Comparison of ENCODE assay signal across 15 mouse cellular contexts in genomic region chr16:57495476-57496203, GRCm38 (mm10).
A peak's percentile ranks its signal among the peaks of the same experiment; 100 is the strongest.
DNase-seq lines count a peak whose midpoint lies in the region; ATAC-seq and TF ChIP-seq lines count a peak whose summit lies in the region.
"Had no signal": no experiment of that assay in that cellular context is flagged by ENCODE, and none has a peak within 500 bp of the region (broad histone marks: within the 10 kb centered on the region; RNA-seq: fewer than 3 reads in every experiment).

No protein-coding gene starts in this region.

- no peaks in the 10 kb centered on the region for H3K9me3 ChIP-seq in heart, embryonic 14.5 days (ENCODE audit: control insufficient read depth, low read length)
- no peaks in the 10 kb centered on the region for H3K9me3 ChIP-seq in heart, embryonic 12.5 days (replicated peaks)
- H3K9me3 ChIP-seq in intestine, postnatal 0 days (ENCODE audit: control insufficient read depth) = no peaks in the 10 kb centered on the region
- H3K9me3 ChIP-seq in hindbrain, embryonic 11.5 days (ENCODE audit: control insufficient read depth, low read length) = no peaks in the 10 kb centered on the region
- H3K9me3 ChIP-seq in forebrain, embryonic 14.5 days (replicated peaks; ENCODE audit: control insufficient read depth, low read length) = no peaks in the 10 kb centered on the region
- H3K9me3 ChIP-seq: limb, embryonic 13.5 days; midbrain, embryonic 13.5 days; neural tube, embryonic 12.5 days had no signal

- peak; percentile 14 for DNase-seq in thymus, postnatal 25 days
- no peak for DNase-seq in thymus, adult 18-20 months
- DNase-seq in hindbrain, embryonic 11.5 days (ENCODE audit: low spot score) = no peak
- no peak for DNase-seq in forebrain, embryonic 14.5 days (ENCODE audit: low spot score)
- DNase-seq: cerebellum, adult 8-10 months; kidney, adult 18-20 months; kidney, postnatal 4 days; liver, postnatal 0 days; thymus, postnatal 4 days had no signal

- no peak for TF ChIP-seq CTCF in intestine, postnatal 0 days (IDR thresholded peaks at IDR 0.05; ENCODE audit: low read depth)

- H3K9ac ChIP-seq in heart, embryonic 14.5 days (ENCODE audit: low read length) = no peak overlapping the region
- no peak overlapping the region for H3K9ac ChIP-seq in heart, embryonic 12.5 days
- H3K9ac ChIP-seq in intestine, postnatal 0 days (ENCODE audit: low read depth, low read length) = no peak overlapping the region
- no peak overlapping the region for H3K9ac ChIP-seq in hindbrain, embryonic 11.5 days (ENCODE audit: low read depth, low read length)
- no peak overlapping the region for H3K9ac ChIP-seq in forebrain, embryonic 14.5 days (ENCODE audit: low read length)
- H3K9ac ChIP-seq: limb, embryonic 13.5 days; liver, postnatal 0 days; midbrain, embryonic 13.5 days; neural tube, embryonic 12.5 days had no signal

- H3K4me2 ChIP-seq in heart, embryonic 14.5 days (ENCODE audit: low read length) = no peak overlapping the region
- H3K4me2 ChIP-seq in heart, embryonic 12.5 days = no peak overlapping the region
- peak overlapping the region; percentile 17; the same call in 1 of the 2 replicates for H3K4me2 ChIP-seq in intestine, postnatal 0 days (replicated peaks; ENCODE audit: low read depth)
- H3K4me2 ChIP-seq in hindbrain, embryonic 11.5 days (replicated peaks; ENCODE audit: low read depth, low read length) = no peak overlapping the region
- H3K4me2 ChIP-seq in forebrain, embryonic 14.5 days (ENCODE audit: low read length) = no peak overlapping the region
- H3K4me2 ChIP-seq: limb, embryonic 13.5 days; midbrain, embryonic 13.5 days; neural tube, embryonic 12.5 days had no signal

- H3K36me3 ChIP-seq in heart, embryonic 14.5 days (ENCODE audit: control insufficient read depth, insufficient read depth, low read length) = no peaks in the 10 kb centered on the region
- H3K36me3 ChIP-seq in heart, embryonic 12.5 days = no peaks in the 10 kb centered on the region
- H3K36me3 ChIP-seq in intestine, postnatal 0 days (ENCODE audit: control insufficient read depth, insufficient read depth) = no peaks in the 10 kb centered on the region
- no peaks in the 10 kb centered on the region for H3K36me3 ChIP-seq in hindbrain, embryonic 11.5 days (ENCODE audit: control insufficient read depth, insufficient read depth, low read length)
- no peaks in the 10 kb centered on the region for H3K36me3 ChIP-seq in forebrain, embryonic 14.5 days (ENCODE audit: control insufficient read depth, insufficient read depth, low read length)
- H3K36me3 ChIP-seq: limb, embryonic 13.5 days; midbrain, embryonic 13.5 days; neural tube, embryonic 12.5 days had no signal

- ATAC-seq in heart, embryonic 14.5 days (ENCODE audit: insufficient number of reproducible peaks, insufficient read depth, low FRiP score, low read depth) = no peak
- ATAC-seq in heart, embryonic 12.5 days (ENCODE audit: insufficient number of reproducible peaks, low FRiP score) = no peak
- ATAC-seq in intestine, postnatal 0 days = peak; percentile 86
- no peak for ATAC-seq in hindbrain, embryonic 11.5 days (ENCODE audit: low FRiP score)
- ATAC-seq in forebrain, embryonic 14.5 days = no peak
- ATAC-seq: liver, postnatal 0 days had no signal

- WGBS in heart, embryonic 14.5 days = 77% methylated on average over 10 of the region's 10 CpGs
- WGBS in heart, embryonic 12.5 days = 73% methylated on average over 10 of the region's 10 CpGs
- 57% methylated on average over 10 of the region's 10 CpGs for WGBS in intestine, postnatal 0 days
- 90% methylated on average over 10 of the region's 10 CpGs for WGBS in hindbrain, embryonic 11.5 days
- 68% methylated on average over 10 of the region's 10 CpGs for WGBS in forebrain, embryonic 14.5 days

- H3K27me3 ChIP-seq in heart, embryonic 14.5 days (ENCODE audit: control insufficient read depth, insufficient read depth, low read length) = no peaks in the 10 kb centered on the region
- H3K27me3 ChIP-seq in heart, embryonic 12.5 days (replicated peaks) = no peaks in the 10 kb centered on the region
- H3K27me3 ChIP-seq in intestine, postnatal 0 days (replicated peaks; ENCODE audit: control insufficient read depth, insufficient read depth, low read length) = no peaks in the 10 kb centered on the region
- H3K27me3 ChIP-seq in hindbrain, embryonic 11.5 days (ENCODE audit: control insufficient read depth, insufficient read depth, low read length) = no peaks in the 10 kb centered on the region
- no peaks in the 10 kb centered on the region for H3K27me3 ChIP-seq in forebrain, embryonic 14.5 days (replicated peaks; ENCODE audit: control insufficient read depth, insufficient read depth, low read length)
- H3K27me3 ChIP-seq: limb, embryonic 13.5 days; midbrain, embryonic 13.5 days; neural tube, embryonic 12.5 days had no signal

- no peak overlapping the region for H3K4me3 ChIP-seq in heart, embryonic 14.5 days (ENCODE audit: control insufficient read depth in 1 of 2, insufficient read depth in 1 of 2, low read depth in 1 of 2, low read length in 2 of 2)
- no peak overlapping the region for H3K4me3 ChIP-seq in heart, embryonic 12.5 days
- H3K4me3 ChIP-seq in intestine, postnatal 0 days (ENCODE audit: low read depth, low read length) = no peak overlapping the region
- no peak overlapping the region for H3K4me3 ChIP-seq in hindbrain, embryonic 11.5 days (ENCODE audit: low read depth, low read length)
- H3K4me3 ChIP-seq in forebrain, embryonic 14.5 days (ENCODE audit: low read depth, low read length) = no peak overlapping the region
- H3K4me3 ChIP-seq: limb, embryonic 13.5 days; midbrain, embryonic 13.5 days; neural tube, embryonic 12.5 days had no signal

- H3K4me1 ChIP-seq in heart, embryonic 14.5 days (ENCODE audit: control insufficient read depth in 2 of 2, insufficient read depth in 2 of 2, low read length in 2 of 2) = peaks cover 9 to 28% of the 10 kb centered on the region in 2 experiments
- H3K4me1 ChIP-seq in heart, embryonic 12.5 days (replicated peaks) = peaks cover 14% of the 10 kb centered on the region
- H3K4me1 ChIP-seq in intestine, postnatal 0 days (replicated peaks; ENCODE audit: control insufficient read depth, insufficient read depth, low read length) = no peaks in the 10 kb centered on the region
- peaks cover 6% of the 10 kb centered on the region; the same call in 1 of the 2 replicates for H3K4me1 ChIP-seq in hindbrain, embryonic 11.5 days (replicated peaks; ENCODE audit: control insufficient read depth, insufficient read depth, low read length)
- H3K4me1 ChIP-seq in forebrain, embryonic 14.5 days (ENCODE audit: control insufficient read depth, insufficient read depth, low read length) = peaks cover 8% of the 10 kb centered on the region

- H3K27ac ChIP-seq in heart, embryonic 14.5 days (replicated peaks in 1 of 2; ENCODE audit: control insufficient read depth in 1 of 2, insufficient read depth in 1 of 2, low read depth in 2 of 2, low read length in 2 of 2) = peak overlapping the region; percentile 49; a peak in 3 of 4 replicates
- H3K27ac ChIP-seq in heart, embryonic 12.5 days (ENCODE audit: poor library complexity, severe bottlenecking) = no peak overlapping the region
- H3K27ac ChIP-seq in intestine, postnatal 0 days (ENCODE audit: low read depth, low read length) = no peak overlapping the region
- H3K27ac ChIP-seq in hindbrain, embryonic 11.5 days (ENCODE audit: low read depth, low read length) = no peak overlapping the region
- H3K27ac ChIP-seq in forebrain, embryonic 14.5 days (ENCODE audit: low read depth, low read length) = no peak overlapping the region
- H3K27ac ChIP-seq: limb, embryonic 13.5 days; midbrain, embryonic 13.5 days; neural tube, embryonic 12.5 days had no signal

Comparison
In these comparisons a context has a peak if more than half of its experiments do, and no peak if none do; other contexts are left out.
1. H3K27ac ChIP-seq: peak in heart, embryonic 14.5 days (2 of 2); none in heart, embryonic 12.5 days (single experiment), intestine, postnatal 0 days (single experiment), hindbrain, embryonic 11.5 days (single experiment) and forebrain, embryonic 14.5 days (single experiment).